Mouse (Mus musculus): Measurements from ENCODE around the gene Hap1.

GRCm38 (mm10) chr11:100323578-100323977 lies 32.4 kb downstream of the Hap1 start:
- TF ChIP-seq POLR2A (IDR thresholded peaks at IDR 0.05; ENCODE audit: low read depth, low read length) (0 out of 2 replicates have a peak, but pooled peaks have one; percentile 21), CTCF (IDR thresholded peaks at IDR 0.05; ENCODE audit: borderline replicate concordance, insufficient read depth, low read length) (0 out of 2 replicates have a peak, but pooled peaks have one; percentile 15)
